Mouse (Mus musculus): Measurements from ENCODE around the gene Tmem258.
A peak's percentile ranks its signal among the peaks of the same experiment; 100 is the strongest.

Gene Tmem258

GRCm38 (mm10) chr19:10183299-10183983, 20.4 kb upstream of the Tmem258 start:
- ATAC-seq (ENCODE audit: insufficient number of reproducible peaks, low FRiP score, low TSS enrichment): peak; percentile 56

- no peak for ATAC-seq (ENCODE audit: insufficient number of reproducible peaks, low FRiP score, low TSS enrichment)
These were observed 19.7 kb upstream of the Tmem258 start for GRCm38 (mm10) chr19:10184096-10184495.

GRCm38 (mm10) chr19:10185876-10186275, 17.9 kb upstream of the Tmem258 start:
- ATAC-seq (ENCODE audit: insufficient number of reproducible peaks, low FRiP score, low TSS enrichment): no peak

GRCm38 (mm10) chr19:10186569-10186968, 17.2 kb upstream of the Tmem258 start:
- no peak for ATAC-seq (ENCODE audit: insufficient number of reproducible peaks, low FRiP score, low TSS enrichment)

- peak; percentile 86 for ATAC-seq (ENCODE audit: insufficient number of reproducible peaks, low FRiP score, low TSS enrichment)
These were observed 15.5 kb upstream of the Tmem258 start for GRCm38 (mm10) chr19:10188281-10188811.

DNA sequence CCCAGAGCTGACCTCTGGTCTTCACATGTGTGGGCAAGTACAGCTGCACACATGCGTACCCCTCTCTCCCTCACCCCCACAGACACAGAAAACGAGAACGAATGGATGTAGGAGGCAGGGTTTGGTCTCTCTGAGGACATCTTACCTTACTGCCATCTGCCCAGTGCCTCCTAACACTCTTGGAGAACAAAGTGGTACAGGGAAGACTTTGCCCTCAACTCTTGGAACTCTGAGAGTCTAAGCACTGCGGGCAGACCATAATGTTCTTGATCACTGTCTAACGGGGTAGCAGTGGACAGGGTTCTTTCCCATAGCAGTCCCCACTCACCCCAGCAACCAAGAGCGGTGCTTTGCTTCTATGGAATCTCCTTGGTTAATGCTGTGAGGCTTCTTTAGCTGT, 14.8 kb upstream of the Tmem258 start:
- ATAC-seq (ENCODE audit: insufficient number of reproducible peaks, low FRiP score, low TSS enrichment): no peak

DNA sequence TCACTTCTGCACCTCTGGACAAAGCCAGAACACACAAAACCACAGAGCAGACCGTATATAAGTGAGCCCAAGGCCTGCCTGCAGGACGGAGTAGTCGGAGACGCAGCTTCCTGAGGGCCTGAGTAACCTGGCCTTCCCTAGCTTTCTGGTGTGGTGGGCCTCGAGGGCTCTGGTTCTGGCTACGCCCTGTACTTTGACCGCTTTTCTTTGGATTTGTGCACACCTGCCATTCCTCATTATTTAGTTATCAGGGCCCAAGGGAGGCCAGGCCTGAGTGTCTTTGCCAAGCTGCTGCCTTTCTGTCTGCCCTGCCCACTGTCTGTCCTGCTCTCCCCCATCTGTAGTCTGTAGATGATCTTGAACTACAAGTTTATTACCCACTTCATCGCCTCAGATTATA, 13.9 kb upstream of the Tmem258 start:
- no peak for ATAC-seq (ENCODE audit: insufficient number of reproducible peaks, low FRiP score, low TSS enrichment)

GRCm38 (mm10) chr19:10190796-10191195, 13.0 kb upstream of the Tmem258 start:
- no peak for ATAC-seq (ENCODE audit: insufficient number of reproducible peaks, low FRiP score, low TSS enrichment)

DNA sequence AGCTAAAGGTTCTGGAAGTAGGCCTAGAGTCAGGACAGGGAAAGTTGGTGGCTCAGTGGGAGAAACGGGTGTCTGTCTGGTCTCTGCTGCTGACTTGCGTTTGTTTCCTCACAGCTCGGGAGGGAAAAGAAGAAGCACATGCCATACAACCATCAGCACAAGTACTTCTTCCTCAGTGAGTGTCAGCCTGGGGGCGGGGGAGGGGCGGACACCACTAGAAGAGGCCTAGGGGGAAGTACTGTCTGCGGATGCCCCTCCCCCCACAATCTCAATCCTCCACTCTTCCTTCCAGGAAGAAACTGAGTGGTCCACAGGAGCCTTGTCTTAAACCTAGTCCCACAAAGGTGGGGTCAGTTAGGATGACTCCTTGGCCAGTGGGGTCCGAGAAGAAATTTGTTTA, 12.5 kb upstream of the Tmem258 start:
- no peak for ATAC-seq (ENCODE audit: insufficient number of reproducible peaks, low FRiP score, low TSS enrichment)

DNA sequence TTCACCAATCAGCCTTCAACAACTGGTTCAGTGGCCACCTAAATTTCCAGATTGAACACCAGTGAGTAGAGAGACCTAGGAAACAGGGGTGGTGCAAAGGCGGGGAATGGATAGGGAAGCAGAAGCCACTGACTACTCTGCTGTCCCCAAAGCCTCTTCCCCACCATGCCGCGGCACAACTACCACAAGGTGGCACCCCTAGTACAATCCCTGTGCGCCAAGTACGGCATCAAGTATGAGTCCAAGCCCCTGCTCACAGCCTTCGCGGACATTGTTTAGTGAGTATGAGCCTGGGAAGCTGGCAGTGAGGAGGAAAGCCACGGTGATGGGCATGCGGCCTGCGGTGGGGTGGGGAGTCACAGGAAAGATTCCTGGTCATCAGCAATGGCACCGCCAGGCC, 9.5 kb upstream of the Tmem258 start:
- ATAC-seq (ENCODE audit: insufficient number of reproducible peaks, low FRiP score, low TSS enrichment): no peak

DNA sequence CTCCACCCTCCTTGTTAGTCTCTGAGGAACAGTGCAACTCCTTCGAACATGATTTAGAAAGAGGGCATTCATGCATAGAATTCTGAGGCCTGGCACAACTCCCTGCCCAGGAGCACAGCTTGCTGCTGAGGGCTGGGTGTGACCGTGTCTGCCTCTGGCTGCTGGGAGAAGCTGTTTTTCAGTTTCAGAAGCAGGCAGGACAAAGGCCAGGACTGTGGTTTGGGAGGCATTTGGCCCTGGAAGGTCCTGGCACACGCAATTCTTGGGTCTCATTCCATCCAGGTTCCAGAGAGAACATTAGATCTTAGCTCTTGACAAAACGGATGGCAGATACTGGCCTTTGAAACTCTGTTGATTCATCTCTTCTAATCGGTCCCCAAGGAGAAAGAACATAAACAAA, 8.6 kb upstream of the Tmem258 start:
- ATAC-seq (ENCODE audit: insufficient number of reproducible peaks, low FRiP score, low TSS enrichment): no peak

DNA sequence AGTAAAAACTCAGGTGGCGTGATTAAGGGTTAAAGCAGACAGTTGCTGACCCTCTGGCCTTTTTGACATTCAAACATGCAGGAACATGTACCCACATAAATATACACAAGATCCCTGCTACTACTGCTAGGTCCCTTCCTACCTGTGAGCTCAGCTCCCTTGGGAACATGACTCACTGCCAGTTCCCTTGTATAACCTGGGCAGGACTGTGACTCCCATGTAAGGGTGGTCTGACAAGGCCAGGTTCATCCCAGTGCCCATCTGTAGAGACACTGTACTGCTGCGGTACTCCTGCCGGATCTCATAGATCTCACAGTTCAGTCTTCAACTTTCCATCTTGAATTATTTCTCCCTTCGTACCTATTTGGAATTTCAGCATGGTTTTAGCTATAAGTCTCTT, 6.7 kb upstream of the Tmem258 start:
- no peak for ATAC-seq (ENCODE audit: insufficient number of reproducible peaks, low FRiP score, low TSS enrichment)

DNA sequence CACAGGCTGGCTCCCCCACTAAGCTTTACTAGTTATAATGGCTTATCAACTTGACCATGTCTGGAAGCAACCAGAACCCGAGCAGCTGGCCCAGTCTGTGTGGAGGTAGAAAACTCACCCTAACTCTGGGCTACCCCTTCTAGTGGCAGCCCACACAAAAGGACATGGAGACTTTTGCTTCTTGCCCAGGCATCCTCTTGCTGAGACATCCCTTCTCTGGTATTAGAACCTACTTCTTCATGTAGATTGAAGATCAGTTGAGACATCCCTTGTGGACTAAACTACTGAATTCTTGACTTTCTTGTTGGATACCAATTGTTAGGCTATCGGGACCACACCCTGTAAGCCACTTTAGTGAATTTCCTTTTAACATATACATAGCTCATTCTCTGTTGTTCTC, 5.5 kb upstream of the Tmem258 start:
- no peak for ATAC-seq (ENCODE audit: insufficient number of reproducible peaks, low FRiP score, low TSS enrichment)

DNA sequence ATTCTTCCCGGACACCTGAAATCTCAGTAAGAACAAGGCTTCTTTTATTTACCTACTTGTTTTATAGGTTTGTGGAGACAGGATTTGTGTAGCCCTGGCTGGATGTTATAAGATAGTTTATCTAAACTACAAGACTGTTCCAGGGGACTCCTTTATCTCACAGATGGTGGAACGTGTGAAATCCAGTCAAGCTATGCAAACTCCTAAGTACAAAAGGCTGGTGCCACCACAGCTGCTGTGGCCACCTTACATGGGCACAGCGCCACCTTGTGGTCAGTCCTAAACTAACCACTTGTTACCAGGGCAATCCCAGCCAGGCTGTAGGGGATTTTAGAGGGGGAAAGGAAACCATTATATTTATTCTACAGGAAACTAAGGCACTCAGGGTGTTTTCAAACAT, 5.1 kb upstream of the Tmem258 start:
- ATAC-seq (ENCODE audit: insufficient number of reproducible peaks, low FRiP score, low TSS enrichment): no peak

- ATAC-seq (ENCODE audit: insufficient number of reproducible peaks, low FRiP score, low TSS enrichment): no peak
These were observed 517 bp upstream of the Tmem258 start for GRCm38 (mm10) chr19:10203146-10203847.

GRCm38 (mm10) chr19:10204616-10205001, 795 bp downstream of the Tmem258 start:
- ATAC-seq (ENCODE audit: insufficient number of reproducible peaks, low FRiP score, low TSS enrichment): no peak

DNA sequence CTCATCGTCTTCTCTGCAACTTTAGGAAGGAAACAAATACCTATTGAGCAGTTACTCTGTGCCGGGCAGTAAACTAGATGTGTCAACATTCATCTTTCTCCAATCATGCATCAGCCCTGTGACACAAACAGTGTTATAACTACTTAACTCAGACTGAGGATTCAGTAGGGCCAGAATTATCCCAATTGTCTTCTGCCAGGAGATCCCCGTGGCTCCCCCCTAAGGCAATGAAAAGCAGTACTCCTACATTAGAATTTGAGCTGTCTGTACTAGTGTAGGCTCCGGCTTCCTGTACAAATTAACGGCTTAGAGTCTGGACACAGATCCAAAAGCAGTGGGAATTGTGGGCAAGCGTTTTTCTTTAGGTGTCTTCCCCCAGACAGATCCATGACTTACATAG, 1.2 kb downstream of the Tmem258 start:
- no peak for ATAC-seq (ENCODE audit: insufficient number of reproducible peaks, low FRiP score, low TSS enrichment)

DNA sequence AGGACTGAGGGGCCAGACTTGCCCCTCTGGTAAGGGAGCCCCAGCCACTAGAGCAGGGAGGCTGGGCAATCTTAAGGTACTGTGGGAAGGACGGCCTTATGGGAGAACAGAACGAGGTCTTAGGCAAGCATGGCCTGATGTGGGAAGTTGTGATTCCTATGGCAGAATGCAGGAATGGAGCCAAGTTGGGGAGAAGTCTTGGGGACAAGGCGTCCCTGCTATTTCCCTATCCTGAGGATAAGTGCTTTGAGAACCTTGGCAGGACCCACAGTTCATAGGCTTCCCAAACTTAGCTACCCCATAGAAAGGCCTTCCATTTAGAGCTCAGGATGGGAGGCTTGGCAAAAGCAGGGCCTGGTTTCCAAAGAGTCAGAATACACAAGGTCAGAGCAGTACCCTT, 5.0 kb downstream of the Tmem258 start:
- ATAC-seq (ENCODE audit: insufficient number of reproducible peaks, low FRiP score, low TSS enrichment): no peak

GRCm38 (mm10) chr19:10210885-10211284, 7.1 kb downstream of the Tmem258 start:
- no peak for ATAC-seq (ENCODE audit: insufficient number of reproducible peaks, low FRiP score, low TSS enrichment)

GRCm38 (mm10) chr19:10213796-10214471, 10.1 kb downstream of the Tmem258 start:
- ATAC-seq (ENCODE audit: insufficient number of reproducible peaks, low FRiP score, low TSS enrichment): no peak

- ATAC-seq (ENCODE audit: insufficient number of reproducible peaks, low FRiP score, low TSS enrichment): no peak
These were observed 12.3 kb downstream of the Tmem258 start for GRCm38 (mm10) chr19:10216101-10216500.
